Comparison of ENCODE assay signal across 17 mouse cellular contexts in the genomic region with DNA sequence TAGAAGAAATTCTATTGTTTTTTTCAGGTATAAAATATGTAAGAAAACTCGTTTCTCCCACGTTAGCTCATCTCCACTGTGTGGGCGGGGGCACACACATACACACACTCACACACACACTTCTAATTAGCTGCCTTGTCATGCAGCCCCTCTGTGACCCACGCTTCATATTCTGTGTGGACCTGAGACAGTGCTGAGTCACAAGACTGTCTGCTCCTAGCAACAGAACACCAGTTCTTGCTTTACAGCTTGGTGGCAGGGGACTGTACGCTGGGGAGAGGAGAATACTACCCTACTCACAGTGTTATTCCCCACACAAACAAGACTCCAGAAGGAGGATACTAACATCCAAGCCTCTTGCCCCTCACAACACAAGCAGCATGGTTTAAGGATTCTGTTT.
DNase-seq lines count a peak whose midpoint lies in the region; ATAC-seq and TF ChIP-seq lines count a peak whose summit lies in the region.
"Had no signal": no experiment of that assay in that cellular context is flagged by ENCODE, and none has a peak within 500 bp of the region (broad histone marks: within the 10 kb centered on the region; RNA-seq: fewer than 3 reads in every experiment).

No protein-coding gene starts in this region.

- DNase-seq in hindbrain, postnatal 0 days (ENCODE audit: low spot score), result peak; percentile 8
- DNase-seq in liver, embryonic 14.5 days (ENCODE audit: low read depth in 3 of 3, low spot score in 3 of 3), result no peak
- DNase-seq in liver, result no peak
- peak; percentile 66 for DNase-seq in brain, adult 2 months (ENCODE audit: low read depth, low spot score)
- no peak for DNase-seq in kidney, postnatal 14 days
- DNase-seq: adrenal gland, postnatal 10 days; cerebellum, adult 11-12 months; cerebellum, adult 9-10 months; forebrain, postnatal 0 days; gastrocnemius, postnatal 14 days had no signal

- H3K9ac ChIP-seq in hindbrain, postnatal 0 days (replicated peaks; ENCODE audit: low read length), result no peak overlapping the region
- no peak overlapping the region for H3K9ac ChIP-seq in hindbrain, embryonic 13.5 days
- no peak overlapping the region for H3K9ac ChIP-seq in liver, embryonic 14.5 days (replicated peaks)
- no peak overlapping the region for H3K9ac ChIP-seq in liver, embryonic 16.5 days (ENCODE audit: low read depth, low read length)
- H3K9ac ChIP-seq: embryonic facial prominence, embryonic 12.5 days; forebrain, embryonic 13.5 days; forebrain, postnatal 0 days; hindbrain, embryonic 15.5 days had no signal

- TF ChIP-seq CTCF in hindbrain, postnatal 0 days (IDR thresholded peaks at IDR 0.05; ENCODE audit: low read depth), result no peak
- TF ChIP-seq CTCF in liver, embryonic 14.5 days (IDR thresholded peaks at IDR 0.05; ENCODE audit: low read depth), result no peak

- TF ChIP-seq EP300 in liver, embryonic 14.5 days (IDR thresholded peaks at IDR 0.05; ENCODE audit: low read depth), result no peak

- no peaks in the 10 kb centered on the region for H3K4me1 ChIP-seq in hindbrain, postnatal 0 days (ENCODE audit: insufficient read depth, low read length)
- H3K4me1 ChIP-seq in hindbrain, embryonic 13.5 days (replicated peaks), result no peaks in the 10 kb centered on the region
- peaks cover 47 to 49% of the 10 kb centered on the region in 2 experiments for H3K4me1 ChIP-seq in liver, embryonic 14.5 days (replicated peaks; ENCODE audit: control insufficient read depth in 2 of 2, insufficient read depth in 2 of 2, low read length in 1 of 2)
- peaks cover 37% of the 10 kb centered on the region for H3K4me1 ChIP-seq in liver, embryonic 16.5 days (ENCODE audit: control insufficient read depth, low read depth, low read length)

- no peak for ATAC-seq in hindbrain, postnatal 0 days
- no peak for ATAC-seq in hindbrain, embryonic 13.5 days (ENCODE audit: low FRiP score)
- ATAC-seq in liver, embryonic 14.5 days (ENCODE audit: insufficient read depth), result no peak
- no peak for ATAC-seq in liver, embryonic 16.5 days (ENCODE audit: low read depth)
- ATAC-seq: forebrain, embryonic 13.5 days; forebrain, postnatal 0 days; inflammation-experienced regulatory T-cells, adult 6 months had no signal

- no peaks in the 10 kb centered on the region for H3K36me3 ChIP-seq in hindbrain, postnatal 0 days (ENCODE audit: insufficient read depth, low read length)
- no peaks in the 10 kb centered on the region for H3K36me3 ChIP-seq in hindbrain, embryonic 13.5 days
- no peaks in the 10 kb centered on the region for H3K36me3 ChIP-seq in liver, embryonic 14.5 days (replicated peaks; ENCODE audit: control insufficient read depth, insufficient read depth, low read depth)
- H3K36me3 ChIP-seq in liver, embryonic 16.5 days (ENCODE audit: control insufficient read depth, insufficient read depth), result no peaks in the 10 kb centered on the region
- H3K36me3 ChIP-seq: embryonic facial prominence, embryonic 12.5 days; hindbrain, embryonic 10.5 days; hindbrain, embryonic 15.5 days had no signal

- WGBS in hindbrain, postnatal 0 days, result 78% methylated on average over 5 of the region's 5 CpGs
- WGBS in hindbrain, embryonic 13.5 days, result 82% methylated on average over 5 of the region's 5 CpGs
- 51% methylated on average over 5 of the region's 5 CpGs for WGBS in liver, embryonic 14.5 days (ENCODE audit: insufficient replicate concordance)
- 63% methylated on average over 5 of the region's 5 CpGs for WGBS in liver, embryonic 16.5 days (ENCODE audit: insufficient replicate concordance)

- no peak overlapping the region for H3K27ac ChIP-seq in hindbrain, postnatal 0 days
- no peak overlapping the region for H3K27ac ChIP-seq in hindbrain, embryonic 13.5 days
- H3K27ac ChIP-seq in liver, embryonic 14.5 days, result peak overlapping the region; percentile 42; the same call in 1 of the 2 replicates
- 0 out of 2 replicates have a peak overlapping the region, but pooled peaks have one; percentile 2 for H3K27ac ChIP-seq in liver, embryonic 16.5 days (ENCODE audit: low read length)
- H3K27ac ChIP-seq: embryonic facial prominence, embryonic 12.5 days; forebrain, embryonic 13.5 days; hindbrain, embryonic 10.5 days; hindbrain, embryonic 15.5 days had no signal

- H3K9me3 ChIP-seq in hindbrain, postnatal 0 days (ENCODE audit: low read length), result no peaks in the 10 kb centered on the region
- H3K9me3 ChIP-seq in hindbrain, embryonic 13.5 days, result no peaks in the 10 kb centered on the region
- no peaks in the 10 kb centered on the region for H3K9me3 ChIP-seq in liver, embryonic 14.5 days (ENCODE audit: control insufficient read depth, low read length)
- no peaks in the 10 kb centered on the region for H3K9me3 ChIP-seq in liver, embryonic 16.5 days (replicated peaks; ENCODE audit: control insufficient read depth, low read length)
- H3K9me3 ChIP-seq: embryonic facial prominence, embryonic 12.5 days; forebrain, embryonic 13.5 days; hindbrain, embryonic 10.5 days; hindbrain, embryonic 15.5 days had no signal

- H3K27me3 ChIP-seq in hindbrain, postnatal 0 days (ENCODE audit: insufficient read depth, low read length), result no peaks in the 10 kb centered on the region
- peaks cover 13% of the 10 kb centered on the region; the same call in 1 of the 2 replicates for H3K27me3 ChIP-seq in hindbrain, embryonic 13.5 days
- H3K27me3 ChIP-seq in liver, embryonic 14.5 days (ENCODE audit: control insufficient read depth, insufficient read depth, low read length), result no peaks in the 10 kb centered on the region
- H3K27me3 ChIP-seq in liver, embryonic 16.5 days (ENCODE audit: control insufficient read depth, insufficient read depth, low read depth, low read length), result peaks cover 7% of the 10 kb centered on the region
- H3K27me3 ChIP-seq: forebrain, embryonic 13.5 days; hindbrain, embryonic 15.5 days had no signal

- H3K4me3 ChIP-seq in hindbrain, postnatal 0 days (ENCODE audit: low read length), result no peak overlapping the region
- no peak overlapping the region for H3K4me3 ChIP-seq in hindbrain, embryonic 13.5 days
- no peak overlapping the region for H3K4me3 ChIP-seq in liver, embryonic 14.5 days (ENCODE audit: insufficient read depth in 1 of 2, low read depth in 2 of 2, low read length in 2 of 2)
- no peak overlapping the region for H3K4me3 ChIP-seq in liver, embryonic 16.5 days (ENCODE audit: low read depth, low read length)
- H3K4me3 ChIP-seq: embryonic facial prominence, embryonic 12.5 days; forebrain, embryonic 13.5 days; hindbrain, embryonic 10.5 days; hindbrain, embryonic 15.5 days had no signal

- no peak overlapping the region for H3K4me2 ChIP-seq in hindbrain, postnatal 0 days (ENCODE audit: low read depth, low read length)
- H3K4me2 ChIP-seq in hindbrain, embryonic 13.5 days, result no peak overlapping the region
- H3K4me2 ChIP-seq in liver, embryonic 14.5 days (ENCODE audit: low read depth), result no peak overlapping the region
- H3K4me2 ChIP-seq in liver, embryonic 16.5 days (ENCODE audit: low read depth, low read length), result no peak overlapping the region
- H3K4me2 ChIP-seq: embryonic facial prominence, embryonic 12.5 days; forebrain, embryonic 13.5 days; hindbrain, embryonic 15.5 days had no signal

Comparison
In these comparisons a context has a peak if more than half of its experiments do, and no peak if none do; other contexts are left out.
1. DNase-seq: peak in hindbrain, postnatal 0 days (single experiment) and brain, adult 2 months (single experiment); none in liver, embryonic 14.5 days (0 of 3), liver (single experiment) and kidney, postnatal 14 days (single experiment).
2. H3K27ac ChIP-seq: peak in liver, embryonic 14.5 days (single experiment) and liver, embryonic 16.5 days (single experiment); none in hindbrain, postnatal 0 days (single experiment) and hindbrain, embryonic 13.5 days (single experiment).